Mouse (Mus musculus) megakaryocyte, embryonic 14.5 days (primary cell): ENCODE results near the gene Bax.

Experiments used
- FLI1 ChIP-seq: IDR thresholded peaks from 2 replicates; pipeline ENCODE4 v1.6.1; 2012; ENCODE audit warnings: low read length, inconsistent platforms, mixed read lengths
- GATA1 ChIP-seq: IDR thresholded peaks from 3 replicates; pipeline ENCODE4 v1.6.1; 2012; ENCODE audit warnings: mixed read lengths, low read length, inconsistent platforms, borderline replicate concordance

GRCm38 (mm10) chr7:45463987-45464778 is 2.5 kb downstream of the Bax start:
- TF ChIP-seq FLI1, result no peak
- TF ChIP-seq GATA1, result no peak
